In the genomic region with DNA sequence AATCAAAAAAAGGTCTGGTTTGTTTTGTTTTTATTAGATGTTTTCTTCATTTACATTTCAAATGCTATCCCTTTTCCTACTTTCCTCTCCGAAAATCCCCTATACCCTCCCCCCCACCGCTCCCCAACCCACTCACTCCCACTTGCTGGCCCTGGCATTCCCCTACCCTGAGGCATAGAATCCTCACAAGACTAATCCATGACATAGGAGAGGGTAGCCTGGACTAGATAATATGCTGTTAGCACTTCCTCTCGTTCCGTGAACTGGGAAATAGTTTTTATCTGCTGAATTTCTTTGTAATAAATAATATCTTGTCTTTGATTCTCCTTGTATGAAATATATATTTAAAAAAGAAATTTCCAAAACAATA, we compare ENCODE assay signal across 11 mouse cellular contexts.
DNase-seq lines count a peak whose midpoint lies in the region; ATAC-seq and TF ChIP-seq lines count a peak whose summit lies in the region.
"Had no signal": no experiment of that assay in that cellular context is flagged by ENCODE, and none has a peak within 500 bp of the region (broad histone marks: within the 10 kb centered on the region; RNA-seq: fewer than 3 reads in every experiment).

No protein-coding gene starts in this region.

- DNase-seq in hindbrain, embryonic 11.5 days (ENCODE audit: low spot score) = no peak
- DNase-seq in hindbrain, postnatal 0 days (ENCODE audit: low spot score) = no peak
- no peak for DNase-seq in limb, embryonic 11.5 days (ENCODE audit: low spot score)
- no peak for DNase-seq in limb, embryonic 10.5 days (ENCODE audit: low spot score)
- DNase-seq in neural tube, embryonic 11.5 days (ENCODE audit: low spot score) = no peak
- no peak for DNase-seq in neural tube, embryonic 10.5 days (ENCODE audit: extremely low spot score, low spot score)
- DNase-seq in frontal cortex, adult 2 months (ENCODE audit: extremely low spot score in 1 of 2, low spot score in 1 of 2) = no peak

- H3K36me3 ChIP-seq in hindbrain, embryonic 11.5 days (ENCODE audit: control insufficient read depth, insufficient read depth, low read length) = no peaks in the 10 kb centered on the region
- H3K36me3 ChIP-seq in hindbrain, postnatal 0 days (ENCODE audit: insufficient read depth, low read length) = no peaks in the 10 kb centered on the region
- H3K36me3 ChIP-seq in limb, embryonic 11.5 days (ENCODE audit: control insufficient read depth, insufficient read depth, low read length) = no peaks in the 10 kb centered on the region
- no peaks in the 10 kb centered on the region for H3K36me3 ChIP-seq in limb, embryonic 10.5 days
- H3K36me3 ChIP-seq in neural tube, embryonic 11.5 days (ENCODE audit: control insufficient read depth, insufficient read depth, low read length) = no peaks in the 10 kb centered on the region
- H3K36me3 ChIP-seq: embryonic facial prominence, embryonic 15.5 days; intestine, embryonic 15.5 days had no signal

- no peaks in the 10 kb centered on the region for H3K27me3 ChIP-seq in hindbrain, embryonic 11.5 days (ENCODE audit: control insufficient read depth, insufficient read depth, low read length)
- no peaks in the 10 kb centered on the region for H3K27me3 ChIP-seq in hindbrain, postnatal 0 days (ENCODE audit: insufficient read depth, low read length)
- H3K27me3 ChIP-seq in limb, embryonic 11.5 days (ENCODE audit: control insufficient read depth, insufficient read depth, low read length) = no peaks in the 10 kb centered on the region
- H3K27me3 ChIP-seq in limb, embryonic 10.5 days (ENCODE audit: low read depth, poor library complexity, severe bottlenecking) = no peaks in the 10 kb centered on the region
- H3K27me3 ChIP-seq in neural tube, embryonic 11.5 days (ENCODE audit: control insufficient read depth, insufficient read depth, low read length) = no peaks in the 10 kb centered on the region
- H3K27me3 ChIP-seq: embryonic facial prominence, embryonic 15.5 days; intestine, embryonic 15.5 days had no signal

- no peak overlapping the region for H3K9ac ChIP-seq in hindbrain, embryonic 11.5 days (ENCODE audit: low read depth, low read length)
- no peak overlapping the region for H3K9ac ChIP-seq in hindbrain, postnatal 0 days (replicated peaks; ENCODE audit: low read length)
- H3K9ac ChIP-seq in limb, embryonic 11.5 days (ENCODE audit: low read length) = no peak overlapping the region
- H3K9ac ChIP-seq in neural tube, embryonic 11.5 days (ENCODE audit: low read length) = no peak overlapping the region
- H3K9ac ChIP-seq: embryonic facial prominence, embryonic 15.5 days; intestine, embryonic 15.5 days had no signal

- no peak for TF ChIP-seq CTCF in hindbrain, postnatal 0 days (IDR thresholded peaks at IDR 0.05; ENCODE audit: low read depth)

- no peak overlapping the region for H3K27ac ChIP-seq in hindbrain, embryonic 11.5 days (ENCODE audit: low read depth, low read length)
- no peak overlapping the region for H3K27ac ChIP-seq in hindbrain, postnatal 0 days
- H3K27ac ChIP-seq in limb, embryonic 11.5 days (replicated peaks; ENCODE audit: low read depth, low read length) = no peak overlapping the region
- no peak overlapping the region for H3K27ac ChIP-seq in limb, embryonic 10.5 days
- H3K27ac ChIP-seq in neural tube, embryonic 11.5 days (ENCODE audit: low read depth, low read length) = no peak overlapping the region
- H3K27ac ChIP-seq: embryonic facial prominence, embryonic 15.5 days; intestine, embryonic 15.5 days; left cerebral cortex, adult 2 months had no signal

- H3K4me3 ChIP-seq in hindbrain, embryonic 11.5 days (ENCODE audit: low read depth, low read length) = no peak overlapping the region
- H3K4me3 ChIP-seq in hindbrain, postnatal 0 days (ENCODE audit: low read length) = no peak overlapping the region
- no peak overlapping the region for H3K4me3 ChIP-seq in limb, embryonic 11.5 days (ENCODE audit: low read depth, low read length)
- no peak overlapping the region for H3K4me3 ChIP-seq in limb, embryonic 10.5 days
- no peak overlapping the region for H3K4me3 ChIP-seq in neural tube, embryonic 11.5 days (ENCODE audit: low read depth, low read length)
- H3K4me3 ChIP-seq: embryonic facial prominence, embryonic 15.5 days; intestine, embryonic 15.5 days; left cerebral cortex, adult 2 months had no signal

- peak; percentile 72; the same call in 1 of the 2 replicates for ATAC-seq in hindbrain, embryonic 11.5 days (ENCODE audit: low FRiP score)
- ATAC-seq in hindbrain, postnatal 0 days = no peak
- peak; percentile 75; the same call in 1 of the 2 replicates for ATAC-seq in limb, embryonic 11.5 days (ENCODE audit: insufficient number of reproducible peaks, low FRiP score, low TSS enrichment, low read depth)
- peak; percentile 49; the same call in 1 of the 2 replicates for ATAC-seq in neural tube, embryonic 11.5 days (ENCODE audit: insufficient read depth, low FRiP score, low TSS enrichment)

- H3K4me2 ChIP-seq in hindbrain, embryonic 11.5 days (replicated peaks; ENCODE audit: low read depth, low read length) = no peak overlapping the region
- no peak overlapping the region for H3K4me2 ChIP-seq in hindbrain, postnatal 0 days (ENCODE audit: low read depth, low read length)
- no peak overlapping the region for H3K4me2 ChIP-seq in limb, embryonic 11.5 days (ENCODE audit: low read depth, severe bottlenecking)
- H3K4me2 ChIP-seq in neural tube, embryonic 11.5 days (ENCODE audit: low read depth) = no peak overlapping the region
- H3K4me2 ChIP-seq: embryonic facial prominence, embryonic 15.5 days; heart, embryonic 11.5 days; intestine, embryonic 15.5 days had no signal

- 91% methylated on average over 4 of the region's 4 CpGs for WGBS in hindbrain, embryonic 11.5 days
- 89% methylated on average over 4 of the region's 4 CpGs for WGBS in hindbrain, postnatal 0 days
- WGBS in limb, embryonic 11.5 days = 87% methylated on average over 4 of the region's 4 CpGs
- whole genome bisulfite sequencing in limb, embryonic 10.5 days = 92% methylated on average over 4 of the region's 4 CpGs
- WGBS in neural tube, embryonic 11.5 days = 89% methylated on average over 4 of the region's 4 CpGs

- no peaks in the 10 kb centered on the region for H3K4me1 ChIP-seq in hindbrain, embryonic 11.5 days (replicated peaks; ENCODE audit: control insufficient read depth, insufficient read depth, low read length)
- no peaks in the 10 kb centered on the region for H3K4me1 ChIP-seq in hindbrain, postnatal 0 days (ENCODE audit: insufficient read depth, low read length)
- no peaks in the 10 kb centered on the region for H3K4me1 ChIP-seq in limb, embryonic 11.5 days (ENCODE audit: control insufficient read depth, insufficient read depth, low read length)
- H3K4me1 ChIP-seq in limb, embryonic 10.5 days = no peaks in the 10 kb centered on the region
- H3K4me1 ChIP-seq in neural tube, embryonic 11.5 days (ENCODE audit: control insufficient read depth, insufficient read depth, low read length) = no peaks in the 10 kb centered on the region
- H3K4me1 ChIP-seq: embryonic facial prominence, embryonic 15.5 days; intestine, embryonic 15.5 days had no signal

- no peaks in the 10 kb centered on the region for H3K9me3 ChIP-seq in hindbrain, embryonic 11.5 days (ENCODE audit: control insufficient read depth, low read length)
- no peaks in the 10 kb centered on the region for H3K9me3 ChIP-seq in hindbrain, postnatal 0 days (ENCODE audit: low read length)
- H3K9me3 ChIP-seq in limb, embryonic 11.5 days (ENCODE audit: control insufficient read depth, low read length) = no peaks in the 10 kb centered on the region
- H3K9me3 ChIP-seq in limb, embryonic 10.5 days (replicated peaks) = no peaks in the 10 kb centered on the region
- H3K9me3 ChIP-seq in neural tube, embryonic 11.5 days (ENCODE audit: control insufficient read depth, low read length) = no peaks in the 10 kb centered on the region
- H3K9me3 ChIP-seq: embryonic facial prominence, embryonic 15.5 days; intestine, embryonic 15.5 days had no signal
